Mouse (Mus musculus) liver, embryonic 13.5 days (tissue): ENCODE data around the gene Sptbn4. TPM values are rescaled to one million over a fixed set of nuclear protein-coding genes. Genes with fewer than 3 reads are reported as not detected.
"Not testable (repeated sequence)": the region's sequence is repeated elsewhere in the genome, so short reads cannot be mapped to it uniquely, and the experiment has no call there.

ENCODE experiments used
- ATAC-seq: fragments of 200-750 bp; cut with Nextera tagmentation; 2 replicates; pipeline ENCODE4 v1.8.0; 2017; ENCODE audit warnings: low read depth, mild to moderate bottlenecking, moderate number of reproducible peaks, moderate library complexity
- DNase-seq: peaks from one replicate; pipeline ENCODE4 v3.0.0; 2022
- H3K27ac ChIP-seq: fragments of 300-500 bp; sonication (generic); 2 replicates; pipeline ENCODE4 v1.5.1; 2015; ENCODE audit warnings: moderate library complexity, mild to moderate bottlenecking, inconsistent platforms
- H3K27me3 ChIP-seq: fragments of 300-500 bp; sonication (generic); 2 replicates; pipeline ENCODE4 v1.6.1; 2015; ENCODE audit warnings: mild to moderate bottlenecking, inconsistent platforms
- H3K36me3 ChIP-seq: fragments of 300-500 bp; sonication (generic); 2 replicates; pipeline ENCODE4 v1.6.1; 2015; ENCODE audit warnings: mild to moderate bottlenecking, inconsistent platforms
- H3K4me1 ChIP-seq: fragments of 300-500 bp; sonication (generic); replicated peaks from 2 replicates; pipeline ENCODE4 v1.6.1; 2015; ENCODE audit warnings: inconsistent platforms
- H3K4me2 ChIP-seq: fragments of 300-500 bp; sonication (generic); 2 replicates; pipeline ENCODE4 v1.6.1; 2015; ENCODE audit warnings: inconsistent platforms, mild to moderate bottlenecking, moderate library complexity
- H3K4me3 ChIP-seq: fragments of 300-500 bp; sonication (generic); replicated peaks from 2 replicates; pipeline ENCODE4 v1.5.1; 2015; ENCODE audit warnings: mild to moderate bottlenecking, inconsistent platforms
- H3K9ac ChIP-seq: fragments of 300-500 bp; sonication (generic); 2 replicates; pipeline ENCODE4 v1.6.1; 2015; ENCODE audit warnings: mild to moderate bottlenecking, inconsistent platforms
- H3K9me3 ChIP-seq: fragments of 300-500 bp; sonication (generic); replicated peaks from 2 replicates; pipeline ENCODE4 v1.6.1; 2016; ENCODE audit warnings: inconsistent platforms
- whole genome bisulfite sequencing: fragments of 180-500 bp; shearing (Covaris S2); methylation state at CpG from one replicate; pipeline ENCODE4 v1.1.7; 2015; ENCODE audit not compliant: insufficient replicate concordance; 5-methylcytosine and 5-hydroxymethylcytosine counted together
- polyA plus RNA-seq: library from polyadenylated mRNA; unstranded; fragments of >200 nt; fragmentation: Nextera tagmentation; extraction: Ambion mirVana; gene quantifications from 2 replicates; pipeline ENCODE4 v1.2.1, GENCODE M21; 2015

Gene Sptbn4
- polyA plus RNA-seq = 0.07 and 0.10 TPM in 2 replicates

DNA sequence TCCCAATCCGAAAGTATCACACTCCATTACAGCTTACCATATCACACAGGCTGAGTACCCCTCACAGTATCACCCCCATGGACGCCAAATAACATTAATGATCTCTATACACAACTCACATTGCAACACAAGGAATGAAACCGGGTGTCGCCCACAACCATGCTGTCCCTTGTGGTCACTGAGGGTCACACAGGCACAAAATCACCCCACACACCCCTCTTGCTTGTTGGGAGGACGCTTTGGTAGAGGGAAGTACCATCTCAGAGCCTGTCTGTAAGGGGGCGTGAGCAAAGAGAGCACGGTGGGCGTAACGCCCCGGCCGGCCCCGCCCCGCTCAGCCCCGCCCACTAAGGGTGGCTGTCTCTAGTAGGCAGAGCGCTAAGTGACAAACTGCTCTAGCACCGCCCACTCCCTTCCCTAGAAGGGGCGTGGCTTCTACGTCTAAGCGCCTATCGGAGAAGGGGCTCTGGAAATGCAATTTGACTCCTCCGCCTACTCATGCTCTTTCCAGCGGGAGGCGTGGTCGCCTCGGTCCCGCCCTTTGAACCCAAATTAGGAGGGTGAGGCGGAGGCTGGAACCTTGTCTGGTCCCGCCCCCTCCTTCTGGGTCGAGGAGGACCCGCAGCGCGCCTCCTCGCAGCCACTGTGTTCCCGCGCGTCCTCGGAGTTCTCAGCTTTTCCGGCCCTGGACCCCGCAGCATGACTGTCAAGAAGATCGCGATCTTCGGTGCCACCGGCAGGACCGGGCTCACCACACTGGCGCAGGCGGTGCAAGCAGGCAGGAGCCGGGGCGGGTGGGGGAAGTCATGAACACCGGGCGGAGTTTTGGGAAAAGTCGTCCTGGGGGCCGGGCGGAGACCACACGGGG, at the start of gene Sptbn4, which contains the start of gene Blvrb:
Gene Sptbn4, minus strand, starts transcription at position 268 of the 868 bp plus-strand sequence.
Gene Blvrb, plus strand, starts transcription at position 560 of the 868 bp plus-strand sequence.
- peaks cover 55% of the 10 kb centered on the region for H3K4me1 ChIP-seq

DNA sequence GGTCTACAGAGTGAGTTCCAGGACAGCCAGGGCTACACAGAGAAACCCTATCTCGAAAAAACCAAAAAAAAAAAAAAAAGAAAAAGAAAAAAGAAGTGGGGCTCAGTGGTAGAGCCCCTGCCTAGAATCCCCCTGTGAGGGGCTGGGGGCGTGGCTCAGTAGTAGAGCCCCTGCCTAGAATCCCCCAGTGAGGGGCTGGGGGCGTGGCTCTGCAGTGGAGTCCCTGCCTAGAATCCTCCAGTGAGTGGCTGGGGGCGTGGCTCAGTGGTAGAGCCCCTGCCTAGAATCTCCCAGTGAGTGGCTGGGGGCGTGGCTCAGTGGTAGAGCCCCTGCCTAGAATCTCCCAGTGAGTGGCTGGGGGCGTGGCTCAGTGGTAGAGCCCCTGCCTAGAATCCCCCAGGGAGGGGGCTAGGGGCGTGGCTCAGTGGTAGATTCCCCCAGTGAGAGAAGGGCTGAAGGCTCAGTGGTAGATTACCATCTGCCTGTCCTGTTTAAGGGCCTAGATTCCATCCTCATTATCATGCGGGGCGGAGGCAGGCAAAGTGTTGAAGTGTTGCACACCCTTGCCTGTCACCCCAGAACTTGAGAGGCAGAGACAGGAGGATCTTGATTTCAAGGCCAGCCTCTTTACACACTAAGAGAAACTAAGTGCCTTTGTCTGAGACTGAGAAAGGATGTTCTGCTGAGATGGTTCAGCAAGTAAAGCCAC, 47.3 kb upstream of the Sptbn4 start:
- WGBS = 71% methylated on average over 9 of the region's 9 CpGs
- H3K4me2 ChIP-seq = not testable (repeated sequence)
- H3K4me1 ChIP-seq = peaks cover 57% of the 10 kb centered on the region

More for the DNA sequence above, at the start of gene Sptbn4, which contains the start of gene Blvrb:
- H3K9me3 ChIP-seq = no peaks in the 10 kb centered on the region
- H3K27ac ChIP-seq = peak within 1 kb of the TSS; percentile 99
- peaks cover 46% of the 10 kb centered on the region for H3K27me3 ChIP-seq
- ATAC-seq = peak; percentile 82
- peak within 1 kb of the TSS; percentile 86 for H3K4me3 ChIP-seq
- WGBS = 1% methylated on average over 54 of the region's 54 CpGs
- peak within 1 kb of the TSS; percentile 82 for H3K4me2 ChIP-seq
- H3K36me3 ChIP-seq = peaks cover 27% of the 10 kb centered on the region
- DNase-seq = peak; percentile 100
- H3K9ac ChIP-seq = peak within 1 kb of the TSS; percentile 98

DNA sequence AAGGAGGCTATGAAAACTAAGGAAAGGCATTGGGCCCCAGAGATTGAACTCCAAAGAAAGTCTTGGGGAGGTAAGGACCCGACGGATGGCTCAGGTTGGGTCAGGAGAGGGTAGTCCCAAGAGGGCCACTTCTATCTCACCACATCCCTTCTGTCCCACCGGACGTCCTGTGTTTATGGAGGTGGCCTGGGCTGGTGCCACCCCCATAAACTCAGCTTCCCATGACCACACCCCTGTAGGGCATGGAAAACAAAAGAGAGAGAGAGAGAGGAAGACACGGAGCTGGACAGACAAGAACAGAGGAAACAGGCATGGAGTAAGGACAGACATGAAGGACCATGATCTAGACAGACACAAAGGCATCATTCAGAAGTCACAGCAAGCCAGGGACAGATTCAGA, 46.0 kb upstream of the Sptbn4 start:
- 0 out of 2 replicates have a peak overlapping the region, but pooled peaks have one; percentile 80 for H3K9ac ChIP-seq
- H3K9me3 ChIP-seq = no peaks in the 10 kb centered on the region
- 73% methylated on average over 5 of the region's 5 CpGs for WGBS
- H3K27me3 ChIP-seq = no peaks in the 10 kb centered on the region
- H3K4me3 ChIP-seq = no peak overlapping the region
- H3K27ac ChIP-seq = peak overlapping the region; percentile 93; the same call in 1 of the 2 replicates
- H3K4me1 ChIP-seq = peaks cover 71% of the 10 kb centered on the region
- H3K36me3 ChIP-seq = peaks cover 15% of the 10 kb centered on the region
- ATAC-seq (no peak), DNase-seq (no peak)
- H3K4me2 ChIP-seq = no peak overlapping the region

More for the DNA sequence above, 47.3 kb upstream of the Sptbn4 start:
- DNase-seq, H3K9ac ChIP-seq, H3K9me3 ChIP-seq, H3K27ac ChIP-seq, H3K36me3 ChIP-seq, H3K27me3 ChIP-seq, ATAC-seq, H3K4me3 ChIP-seq: not testable (repeated sequence)

DNA sequence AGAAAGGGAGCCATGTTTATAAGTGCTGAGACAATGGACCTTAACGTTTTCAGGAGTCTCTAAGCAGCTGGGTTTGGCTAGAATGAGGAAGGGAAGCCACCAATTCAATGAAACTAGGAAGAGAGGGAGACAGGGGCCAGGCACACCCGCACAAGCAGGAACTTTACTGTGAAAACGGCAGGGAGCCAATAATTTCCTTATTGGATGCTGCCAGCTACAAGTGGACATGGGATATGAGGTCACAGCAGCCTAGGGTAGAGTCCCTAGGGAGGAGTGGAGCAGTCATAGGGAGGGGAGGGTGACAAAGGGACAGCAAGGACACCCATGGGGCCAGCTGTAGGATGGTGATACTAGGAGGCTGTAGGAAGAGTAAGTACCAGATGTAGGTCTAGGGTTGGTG, 45.5 kb upstream of the Sptbn4 start:
- Histone ChIP-seq H3K4me1 (peaks cover 75% of the 10 kb centered on the region), H3K27me3 (no peaks in the 10 kb centered on the region), H3K4me2 (no peak overlapping the region), H3K4me3 (no peak overlapping the region), H3K9me3 (no peaks in the 10 kb centered on the region), H3K9ac (0 out of 2 replicates have a peak overlapping the region, but pooled peaks have one; percentile 80), H3K27ac (peak overlapping the region; percentile 93), H3K36me3 (peaks cover 15% of the 10 kb centered on the region)
- WGBS = 46% methylated on average over 3 of the region's 3 CpGs
- ATAC-seq = no peak
- DNase-seq = no peak

DNA sequence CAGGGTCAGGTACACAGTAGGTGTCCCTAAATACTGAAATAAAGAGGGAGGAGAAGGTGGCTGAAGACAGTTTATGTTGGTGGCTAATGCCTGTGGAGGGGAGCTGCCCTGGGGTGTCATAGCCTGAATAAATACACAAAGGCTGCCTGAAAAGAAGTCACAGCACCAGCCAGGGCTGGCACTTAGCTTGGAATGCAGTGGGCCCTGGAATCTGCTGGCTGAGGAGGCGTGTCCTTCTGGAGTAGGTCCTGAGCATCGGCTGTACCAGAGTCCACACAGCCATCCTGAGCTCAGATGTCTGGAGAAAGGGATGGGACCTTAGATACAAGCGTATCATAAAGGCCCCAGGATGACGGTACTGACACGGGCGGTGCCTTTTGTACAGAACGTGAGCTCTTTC, 44.4 kb upstream of the Sptbn4 start:
- H3K27ac ChIP-seq = peak overlapping the region; percentile 93
- ATAC-seq (no peak), DNase-seq (no peak)
- peak overlapping the region; percentile 81 for H3K4me2 ChIP-seq
- 75% methylated on average over 7 of the region's 7 CpGs for WGBS
- peaks cover 15% of the 10 kb centered on the region for H3K36me3 ChIP-seq
- H3K4me1 ChIP-seq = peaks cover 72% of the 10 kb centered on the region
- peak overlapping the region; percentile 80 for H3K9ac ChIP-seq
- H3K9me3 ChIP-seq = no peaks in the 10 kb centered on the region
- no peaks in the 10 kb centered on the region for H3K27me3 ChIP-seq
- 0 out of 2 replicates have a peak overlapping the region, but pooled peaks have one; percentile 60 for H3K4me3 ChIP-seq

DNA sequence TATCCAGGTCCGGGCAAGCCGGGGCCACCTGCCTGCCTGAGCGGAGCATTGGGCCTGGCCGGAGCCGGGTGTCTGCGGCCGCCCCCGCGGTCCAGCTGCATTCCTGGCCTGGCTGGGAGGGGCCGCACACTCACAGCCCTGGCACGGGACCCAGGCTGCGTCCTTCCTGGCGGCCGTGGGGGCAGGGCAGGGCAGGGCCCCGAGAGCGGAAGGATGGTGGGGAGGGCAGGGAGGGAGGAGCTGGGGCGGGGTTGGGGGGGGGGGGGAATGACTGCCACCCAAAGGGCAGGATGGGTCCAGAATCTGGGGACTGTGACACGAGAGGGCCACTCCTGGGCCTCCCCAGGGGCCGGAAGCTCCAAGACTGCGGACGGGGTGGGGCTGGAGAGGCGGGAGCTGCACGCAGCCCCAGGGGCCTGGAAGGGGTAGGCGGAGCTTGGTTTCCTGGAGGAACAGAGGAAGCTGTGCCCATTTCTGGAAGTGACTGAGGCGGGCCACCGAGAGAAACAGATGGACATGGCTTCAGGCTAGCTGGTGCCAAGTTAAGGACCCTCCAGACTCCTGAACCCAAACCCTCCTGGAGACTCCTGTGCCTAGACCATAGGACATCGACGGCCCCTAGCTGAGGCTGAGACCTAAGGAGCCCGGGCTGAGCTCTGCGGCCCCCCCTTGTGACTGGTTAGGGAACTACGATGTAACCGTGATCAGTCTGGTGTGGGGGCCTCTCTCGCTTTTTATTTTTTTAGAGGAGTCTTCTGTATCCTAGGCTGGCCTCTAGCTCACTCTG, 43.2 kb upstream of the Sptbn4 start:
- H3K4me2 ChIP-seq = peak overlapping the region; percentile 81
- peak overlapping the region; percentile 80 for H3K9ac ChIP-seq
- peak overlapping the region; percentile 93 for H3K27ac ChIP-seq
- H3K36me3 ChIP-seq = peaks cover 15% of the 10 kb centered on the region
- 0% methylated on average over 33 of the region's 33 CpGs for WGBS
- peaks cover 73% of the 10 kb centered on the region for H3K4me1 ChIP-seq
- no peaks in the 10 kb centered on the region for H3K27me3 ChIP-seq
- peak; percentile 94 for DNase-seq
- ATAC-seq = peak; percentile 89
- H3K9me3 ChIP-seq = no peaks in the 10 kb centered on the region
- H3K4me3 ChIP-seq = peak overlapping the region; percentile 60

DNA sequence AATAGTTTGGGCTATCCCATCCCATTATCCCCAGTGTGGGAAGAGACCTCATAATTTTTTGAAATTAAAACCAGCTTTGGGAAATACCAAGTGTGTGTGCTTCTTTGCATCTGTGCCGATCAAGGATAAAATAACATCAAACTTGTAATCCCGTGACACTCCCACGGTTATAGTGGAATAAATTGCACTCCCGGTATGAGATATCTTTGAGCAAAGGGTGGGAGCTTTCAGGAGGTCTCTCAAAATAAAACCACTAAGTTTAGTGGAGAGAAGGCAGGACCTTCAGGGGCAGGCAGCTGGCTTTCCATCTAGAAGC, 42.7 kb upstream of the Sptbn4 start:
- Histone ChIP-seq H3K4me1 (peaks cover 77% of the 10 kb centered on the region), H3K27ac (peak overlapping the region; percentile 93), H3K9me3 (no peaks in the 10 kb centered on the region), H3K9ac (peak overlapping the region; percentile 80), H3K4me3 (peak overlapping the region; percentile 60), H3K27me3 (no peaks in the 10 kb centered on the region), H3K36me3 (peaks cover 15% of the 10 kb centered on the region), H3K4me2 (peak overlapping the region; percentile 81)
- ATAC-seq (no peak), DNase-seq (no peak)
- WGBS = 26% methylated on average over 4 of the region's 4 CpGs

DNA sequence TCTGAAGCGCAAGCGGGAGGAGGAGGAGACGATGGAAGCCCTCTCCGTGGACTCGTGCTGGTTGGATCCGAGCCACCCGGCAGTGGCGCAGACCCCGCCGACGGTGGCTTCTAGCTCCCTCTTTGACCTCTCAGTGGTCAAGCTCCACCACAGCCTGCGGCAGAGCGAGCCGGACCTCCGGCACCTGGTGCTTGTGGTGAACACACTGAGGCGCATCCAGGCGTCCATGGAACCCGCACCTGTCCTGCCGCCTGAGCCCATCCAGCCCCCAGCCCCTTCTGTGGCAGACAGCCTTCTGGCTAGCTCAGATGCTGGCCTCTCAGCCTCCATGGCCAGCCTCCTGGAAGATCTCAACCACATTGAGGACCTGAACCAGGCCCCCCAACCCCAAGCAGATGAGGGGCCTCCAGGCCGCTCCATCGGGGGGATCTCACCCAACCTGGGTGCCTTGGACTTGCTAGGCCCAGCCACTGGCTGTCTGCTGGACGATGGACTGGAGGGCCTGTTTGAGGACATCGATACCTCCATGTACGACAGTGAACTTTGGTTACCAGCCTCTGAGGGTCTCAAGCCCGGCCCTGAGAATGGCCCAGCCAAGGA, 41.9 kb upstream of the Sptbn4 start:
- Histone ChIP-seq H3K27ac (peak overlapping the region; percentile 93), H3K4me1 (peaks cover 79% of the 10 kb centered on the region), H3K27me3 (no peaks in the 10 kb centered on the region), H3K4me2 (peak overlapping the region; percentile 81), H3K36me3 (peaks cover 15% of the 10 kb centered on the region), H3K9ac (peak overlapping the region; percentile 80), H3K4me3 (peak overlapping the region; percentile 60), H3K9me3 (no peaks in the 10 kb centered on the region)
- 86% methylated on average over 25 of the region's 25 CpGs for WGBS
- DNase-seq (no peak), ATAC-seq (no peak)

DNA sequence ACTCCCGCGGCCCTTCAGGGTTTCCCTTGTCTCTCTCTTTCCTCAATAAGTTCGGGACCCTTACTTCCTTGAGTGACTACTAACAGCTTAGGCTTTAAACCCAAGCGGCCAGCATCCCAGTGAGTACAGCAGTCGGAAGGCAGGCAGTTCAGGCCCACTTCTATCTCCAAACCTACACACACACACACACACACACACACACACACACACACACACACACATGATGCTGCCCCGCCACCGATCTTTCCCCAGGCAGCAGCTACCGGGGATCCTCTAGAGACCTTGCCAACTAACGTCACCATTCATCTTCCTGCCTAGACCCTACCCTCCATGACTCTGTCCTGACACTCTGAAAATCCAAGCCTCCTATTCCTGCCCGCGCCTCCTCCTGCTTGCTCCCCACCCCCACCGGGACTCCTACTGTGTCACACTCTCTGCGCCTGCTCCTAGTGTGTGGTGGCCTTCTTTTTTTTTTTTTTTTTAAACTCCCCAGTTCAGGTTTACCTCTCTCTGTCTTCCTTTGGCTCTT, 40.3 kb upstream of the Sptbn4 start:
- H3K27ac ChIP-seq = peak overlapping the region; percentile 93
- H3K4me3 ChIP-seq = peak overlapping the region; percentile 87
- H3K4me1 ChIP-seq = peaks cover 83% of the 10 kb centered on the region
- peak overlapping the region; percentile 81 for H3K4me2 ChIP-seq
- peak overlapping the region; percentile 93 for H3K9ac ChIP-seq
- ATAC-seq (no peak), DNase-seq (peak; percentile 48)
- peaks cover 15% of the 10 kb centered on the region for H3K36me3 ChIP-seq
- WGBS = 2% methylated on average over 13 of the region's 13 CpGs
- no peaks in the 10 kb centered on the region for H3K27me3 ChIP-seq
- H3K9me3 ChIP-seq = no peaks in the 10 kb centered on the region
